Mouse (Mus musculus) CH12.LX (cell line): ENCODE results near the gene Gm815. TPM values are rescaled to one million over a fixed set of nuclear protein-coding genes. Genes with fewer than 3 reads are reported as not detected.

Experiments
- DNase-seq: peaks from one replicate; pipeline ENCODE4 v3.0.0-alpha.2; 2013; ENCODE audit errors: extremely low read depth
- H3K27ac ChIP-seq: 2 replicates; pipeline ENCODE4 v1.5.1; 2012; ENCODE audit warnings: low read depth, mild to moderate bottlenecking, control low read depth, moderate library complexity; ENCODE audit not compliant: insufficient read depth
- H3K27me3 ChIP-seq: replicated peaks from 2 replicates; pipeline ENCODE3; 2012; ENCODE audit warnings: inconsistent platforms
- H3K36me3 ChIP-seq, 2 experiments: replicated peaks in 1 of 2; 2 replicates each; pipeline versions ENCODE3 to v1.6.1; 2012; ENCODE audit warnings: inconsistent platforms in 1 of 2, low read length in 1 of 2, mild to moderate bottlenecking in 1 of 2, mixed read lengths in 1 of 2, moderate library complexity in 1 of 2; ENCODE audit not compliant: control insufficient read depth in 1 of 2, insufficient read depth in 1 of 2
- H3K4me1 ChIP-seq, 2 experiments: 2 replicates each; pipeline ENCODE4 v1.6.1; 2012; ENCODE audit warnings: inconsistent platforms in 1 of 2, moderate library complexity in 1 of 2; ENCODE audit not compliant: insufficient read depth in 2 of 2, control insufficient read depth in 1 of 2
- H3K4me2 ChIP-seq: 2 replicates; pipeline ENCODE4 v1.6.1; 2012; ENCODE audit warnings: low read depth, mild to moderate bottlenecking, control low read depth; ENCODE audit not compliant: poor library complexity, insufficient read depth, severe bottlenecking
- H3K4me3 ChIP-seq, 3 experiments: fragments of 150-350 bp in 1 of 3; sonication (generic) in 1 of 3; replicated peaks in 1 of 3; 2 replicates each; pipeline versions ENCODE3 to v1.5.1; 2011 to 2012; ENCODE audit warnings: low read depth in 2 of 3, low read length in 2 of 3, mild to moderate bottlenecking in 2 of 3, moderate library complexity in 2 of 3, control low read depth in 1 of 3, improper control_type of control experiment in 1 of 3, inconsistent platforms in 1 of 3, mixed read lengths in 1 of 3; ENCODE audit not compliant: poor library complexity in 1 of 3
- H3K79me2 ChIP-seq: replicated peaks from 2 replicates; pipeline ENCODE4 v1.6.1; 2012; ENCODE audit warnings: mild to moderate bottlenecking, moderate library complexity; ENCODE audit not compliant: control insufficient read depth, poor library complexity, insufficient read depth, severe bottlenecking; ENCODE audit errors: extremely low read depth
- H3K9ac ChIP-seq: 2 replicates; pipeline ENCODE4 v1.6.1; 2012; ENCODE audit warnings: low read depth, mild to moderate bottlenecking, control low read depth, moderate library complexity; ENCODE audit not compliant: insufficient read depth
- H3K9me3 ChIP-seq: replicated peaks from 2 replicates; pipeline ENCODE3; 2012; ENCODE audit warnings: low read length, inconsistent platforms, mixed read lengths
- CTCF ChIP-seq, 2 experiments: IDR thresholded peaks in 1 of 2; conservative IDR thresholded peaks in 1 of 2; 2 replicates each; pipeline ENCODE4 v1.5.1; 2011 to 2012; ENCODE audit warnings: low read depth in 2 of 2, low read length in 2 of 2, improper control_type of control experiment in 1 of 2, inconsistent platforms in 1 of 2, mild to moderate bottlenecking in 1 of 2, moderate library complexity in 1 of 2
- ELF1 ChIP-seq: IDR thresholded peaks from 2 replicates; pipeline ENCODE4 v1.6.1; 2014; ENCODE audit warnings: low read depth, mild to moderate bottlenecking, inconsistent platforms, low read length, improper control_type of control experiment
- EP300 ChIP-seq: IDR thresholded peaks from 2 replicates; pipeline ENCODE4 v1.6.1; 2011; ENCODE audit warnings: low read length, improper control_type of control experiment
- ETS1 ChIP-seq: conservative IDR thresholded peaks from 2 replicates; pipeline ENCODE4 v1.6.1; 2012; ENCODE audit warnings: low read depth, mild to moderate bottlenecking, inconsistent platforms, low read length, improper control_type of control experiment, moderate library complexity
- GABPA ChIP-seq: IDR thresholded peaks from 2 replicates; pipeline ENCODE4 v1.6.1; 2012; ENCODE audit warnings: low read depth, low read length, improper control_type of control experiment, inconsistent platforms; ENCODE audit not compliant: insufficient replicate concordance
- HCFC1 ChIP-seq: IDR thresholded peaks from 2 replicates; pipeline ENCODE4 v1.6.1; 2012; ENCODE audit warnings: low read depth, mild to moderate bottlenecking, inconsistent platforms, low read length, improper control_type of control experiment
- JUN ChIP-seq: IDR thresholded peaks from 2 replicates; pipeline ENCODE4 v1.6.1; 2011; ENCODE audit warnings: low read depth, mild to moderate bottlenecking, low read length, improper control_type of control experiment, moderate library complexity; ENCODE audit not compliant: insufficient read depth
- JUND ChIP-seq: conservative IDR thresholded peaks from 2 replicates; pipeline ENCODE4 v1.6.1; 2011; ENCODE audit warnings: low read depth, low read length, improper control_type of control experiment
- KAT2A ChIP-seq: IDR thresholded peaks from 2 replicates; pipeline ENCODE4 v1.6.1; 2012; ENCODE audit warnings: low read length, improper control_type of control experiment, inconsistent platforms; ENCODE audit not compliant: insufficient replicate concordance
- MAX ChIP-seq: IDR thresholded peaks from 2 replicates; pipeline ENCODE4 v1.6.1; 2011; ENCODE audit warnings: low read length, improper control_type of control experiment
- MAZ ChIP-seq: IDR thresholded peaks from 2 replicates; pipeline ENCODE4 v1.6.1; 2012; ENCODE audit warnings: low read depth, mild to moderate bottlenecking, inconsistent platforms, low read length, improper control_type of control experiment, moderate library complexity
- MXI1 ChIP-seq: IDR thresholded peaks from 2 replicates; pipeline ENCODE4 v1.6.1; 2011; ENCODE audit warnings: mild to moderate bottlenecking, low read depth, low read length, improper control_type of control experiment
- NELFE ChIP-seq: IDR thresholded peaks from 2 replicates; pipeline ENCODE4 v1.6.1; 2011; ENCODE audit warnings: low read depth, low read length, improper control_type of control experiment
- POLR2A ChIP-seq: IDR thresholded peaks from 2 replicates; pipeline ENCODE4 v1.6.1; 2011; ENCODE audit warnings: low read depth, mild to moderate bottlenecking, improper control_type of control experiment, low read length
- POLR2AphosphoS2 ChIP-seq: IDR thresholded peaks from 2 replicates; pipeline ENCODE4 v1.6.1; 2011; ENCODE audit warnings: low read depth, low read length, improper control_type of control experiment
- RAD21 ChIP-seq: IDR thresholded peaks from 2 replicates; pipeline ENCODE4 v1.6.1; 2011; ENCODE audit warnings: low read depth, mild to moderate bottlenecking, low read length, improper control_type of control experiment, moderate library complexity
- RCOR1 ChIP-seq: conservative IDR thresholded peaks from 2 replicates; pipeline ENCODE4 v1.6.1; 2012; ENCODE audit warnings: low read depth, mild to moderate bottlenecking, inconsistent platforms, low read length, improper control_type of control experiment
- SIN3A ChIP-seq: IDR thresholded peaks from 2 replicates; pipeline ENCODE4 v1.6.1; 2012; ENCODE audit warnings: low read length, improper control_type of control experiment, inconsistent platforms
- TCF12 ChIP-seq: IDR thresholded peaks from 2 replicates; pipeline ENCODE4 v1.6.1; 2014; ENCODE audit warnings: low read depth, mild to moderate bottlenecking, inconsistent platforms, low read length, improper control_type of control experiment
- UBTF ChIP-seq: IDR thresholded peaks from 2 replicates; pipeline ENCODE4 v1.6.1; 2012; ENCODE audit warnings: low read depth, mild to moderate bottlenecking, inconsistent platforms, low read length, improper control_type of control experiment, moderate library complexity
- USF1 ChIP-seq: IDR thresholded peaks from 2 replicates; pipeline ENCODE4 v1.6.1; 2014; ENCODE audit warnings: low read depth, mild to moderate bottlenecking, inconsistent platforms, low read length, improper control_type of control experiment
- USF2 ChIP-seq: conservative IDR thresholded peaks from 2 replicates; pipeline ENCODE4 v1.6.1; 2011; ENCODE audit warnings: low read depth, low read length, improper control_type of control experiment
- ZC3H11A ChIP-seq: IDR thresholded peaks from 2 replicates; pipeline ENCODE4 v1.6.1; 2012; ENCODE audit warnings: low read depth, mild to moderate bottlenecking, inconsistent platforms, low read length, improper control_type of control experiment
- ZMIZ1 ChIP-seq: IDR thresholded peaks from 2 replicates; pipeline ENCODE4 v1.6.1; 2012; ENCODE audit warnings: low read depth, mild to moderate bottlenecking, inconsistent platforms, low read length, improper control_type of control experiment
- dilution Hi-C: fragments of 300-500 bp; cut with MboI; formaldehyde crosslinking; loops from 2 replicates; pipeline ENCODE4 v1.14.3; 2020; ENCODE audit warnings: low sequenced_read_pairs; ENCODE audit not compliant: extremely low pct_unique_long_range_greater_than_20kb, extremely low pct_ligation_motif_present
- in situ Hi-C: fragments of 300-500 bp; cut with MboI; formaldehyde crosslinking; loops from 3 replicates; pipeline ENCODE4 v1.14.3; 2019; ENCODE audit warnings: low sequenced_read_pairs, low pct_ligation_motif_present, low pct_unique_long_range_greater_than_20kb, mixed read lengths
- polyA plus RNA-seq: library from polyadenylated mRNA; unstranded; fragments of >175 nt; gene quantifications from 2 replicates; pipeline ENCODE4 v1.2.1, GENCODE M21; 2012; ENCODE audit warnings: low read depth; ENCODE audit not compliant: insufficient read length
- total RNA-seq, 2 experiments: library from RNA; depleted of rRNA; stranded (reverse); fragments of 300-350 nt in 1 of 2; fragments of >200 nt in 1 of 2; gene quantifications; 2 replicates each; pipeline ENCODE4 v1.2.3; 2012 to 2014

The Gm815 gene
- total RNA-seq (2012; rRNA removed) (not detected in 2 replicates), total RNA-seq (2014; rRNA removed) (not detected in 2 replicates), polyA plus RNA-seq (not detected in 2 replicates)

DNA sequence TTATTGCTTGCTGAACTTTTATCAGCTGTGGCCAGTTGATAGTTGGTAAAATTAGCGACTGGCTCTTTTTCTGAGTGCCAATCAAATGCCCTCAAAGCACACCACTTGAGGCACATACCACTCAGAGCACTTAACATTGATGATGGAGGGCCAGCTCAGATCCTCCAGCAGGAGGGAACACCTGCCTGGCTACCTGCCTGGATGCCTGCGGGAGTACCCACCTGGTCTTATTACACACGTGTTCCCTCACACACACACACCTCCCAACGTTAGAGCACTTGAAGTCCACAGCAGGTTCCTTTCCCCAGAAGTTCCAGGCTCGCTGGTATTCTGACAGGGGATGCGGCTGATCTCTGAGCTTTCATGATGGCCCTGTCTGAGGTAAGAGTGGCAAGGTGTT lies at the start of gene Gm815:
Gene Gm815 (plus strand): TSS at position 266 of the 400 bp plus-strand sequence.
- no peaks in the 10 kb centered on the region for H3K9me3 ChIP-seq
- in situ Hi-C loops = no loop called here
- dilution Hi-C loops = no loop called here

GRCm38 (mm10) chr19:26837626-26838025 lies 48.1 kb upstream of the Gm815 start:
- Histone ChIP-seq H3K4me2 (no peak overlapping the region), H3K27me3 (no peaks in the 10 kb centered on the region), H3K4me3 (no peak overlapping the region), H3K9ac (no peak overlapping the region), H3K4me1 (no peaks in the 10 kb centered on the region), H3K9me3 (peaks cover 4% of the 10 kb centered on the region), H3K36me3 (no peaks in the 10 kb centered on the region), H3K27ac (no peak overlapping the region), H3K79me2 (no peaks in the 10 kb centered on the region)
- TF ChIP-seq CTCF (conservative IDR thresholded peaks at IDR 0.05 in 1 of 2, IDR thresholded peaks at IDR 0.05 in 1 of 2; ENCODE audit: low read depth in 2 of 2, low read length in 2 of 2) = no peak
- TF ChIP-seq JUN = no peak
- TF ChIP-seq TCF12 = no peak
- no peak for TF ChIP-seq MXI1
- no peak for TF ChIP-seq POLR2A
- dilution Hi-C loops = no loop called here
- in situ Hi-C loops = no loop called here
- DNase-seq = no peak

More for the DNA sequence above, at the start of gene Gm815:
- no peaks in the 10 kb centered on the region for H3K79me2 ChIP-seq
- H3K4me3 ChIP-seq = no peak within 1 kb of the TSS
- no peak for DNase-seq
- peaks cover 0 to 25% of the 10 kb centered on the region in 2 experiments; a peak in 2 of 4 replicates for H3K4me1 ChIP-seq
- no peak within 1 kb of the TSS for H3K9ac ChIP-seq
- no peak within 1 kb of the TSS for H3K4me2 ChIP-seq
- no peaks in the 10 kb centered on the region for H3K27me3 ChIP-seq
- H3K36me3 ChIP-seq = no peaks in the 10 kb centered on the region
- no peak within 1 kb of the TSS for H3K27ac ChIP-seq
- TF ChIP-seq POLR2AphosphoS2 (no peak), RCOR1 (no peak), ZMIZ1 (no peak), GABPA (no peak), HCFC1 (no peak)

- no peak overlapping the region for H3K9ac ChIP-seq
- peaks cover 4% of the 10 kb centered on the region for H3K9me3 ChIP-seq
- H3K4me2 ChIP-seq = no peak overlapping the region
- TF ChIP-seq NELFE = no peak
- TF ChIP-seq JUN = no peak
- no peak for TF ChIP-seq HCFC1
- TF ChIP-seq SIN3A = no peak
- no peak for TF ChIP-seq ZC3H11A
- no peak for TF ChIP-seq MXI1
- no peak for TF ChIP-seq JUND
- TF ChIP-seq POLR2AphosphoS2 = no peak
- no peak for TF ChIP-seq USF2
- TF ChIP-seq RAD21 = no peak
- TF ChIP-seq ETS1 = no peak
- TF ChIP-seq MAX = no peak
- no peak for TF ChIP-seq EP300
- TF ChIP-seq KAT2A = no peak
- no peak for TF ChIP-seq TCF12
- no peak for TF ChIP-seq UBTF
- TF ChIP-seq USF1 = no peak
- no peak for TF ChIP-seq ELF1
- no peak for TF ChIP-seq MAZ
- no peak overlapping the region for H3K27ac ChIP-seq
- no peaks in the 10 kb centered on the region for H3K79me2 ChIP-seq
- H3K4me1 ChIP-seq = peaks cover 0 to 11% of the 10 kb centered on the region in 2 experiments; a peak in 2 of 4 replicates
- no peak overlapping the region for H3K4me3 ChIP-seq
- H3K36me3 ChIP-seq = no peaks in the 10 kb centered on the region
- no peak for DNase-seq
- in situ Hi-C loops = no loop called here
- dilution Hi-C loops = no loop called here
- no peaks in the 10 kb centered on the region for H3K27me3 ChIP-seq
These were observed 41.8 kb upstream of the Gm815 start for GRCm38 (mm10) chr19:26843896-26844295.
